Mouse (Mus musculus) left cerebral cortex, postnatal 14 days (tissue): ENCODE measurements around the gene Rsph10b. TPM values are rescaled to one million over a fixed set of nuclear protein-coding genes. Genes with fewer than 3 reads are reported as not detected.

Experiments
- DNase-seq, 2 experiments: peaks; one replicate each; pipeline ENCODE4 v3.0.0; 2021 to 2022; ENCODE audit warnings: low spot score in 2 of 2, mixed read lengths in 1 of 2
- intact Hi-C: fragments of 180-260 bp; cut with DNase I; formaldehyde crosslinking; loops from one replicate; pipeline ENCODE4 v1.15.1; 2025
- long read RNA-seq, 2 experiments: library from polyadenylated mRNA; stranded (forward); transcript quantifications; one replicate each; pipeline ENCODE4 v2.0.0; 2021
- total RNA-seq, 2 experiments: library from RNA; stranded (reverse); gene quantifications; 2 replicates each; pipeline ENCODE4 v1.2.3; 2021

Gene Rsph10b
- total RNA-seq, result 1 to 10 TPM; 3.6 to 5.6 TPM
- long read RNA-seq, experiment 1, partial matches to known transcripts, result 0 of 3 reads
- long read RNA-seq, experiment 1, other reads (novel, unspliced or antisense), result 3 of 3 reads
- long read RNA-seq, experiment 2, partial matches to known transcripts, result 0 of 4 reads
- long read RNA-seq, experiment 2, other reads (novel, unspliced or antisense), result 4 of 4 reads

GRCm38 (mm10) chr5:143932831-143933230 lies at the start of gene Rsph10b:
TSS of gene Rsph10b (plus strand) at chr5:143933035.
- DNase-seq, result no peak
- intact Hi-C loops, result no loop called here

- DNase-seq, result no peak
- intact Hi-C loops, result no loop called here
Measured at GRCm38 (mm10) chr5:143885274-143885673, 47.6 kb upstream of the Rsph10b start.

- DNase-seq, result no peak
- intact Hi-C loops, result no loop called here
Measured at GRCm38 (mm10) chr5:143890741-143891140, 42.1 kb upstream of the Rsph10b start.

GRCm38 (mm10) chr5:143892255-143892886 lies 40.5 kb upstream of the Rsph10b start:
- DNase-seq, result peak in 1 of 2 experiments; percentile 34
- intact Hi-C loops, result no loop called here

GRCm38 (mm10) chr5:143893396-143893795 lies 39.4 kb upstream of the Rsph10b start:
- DNase-seq, result no peak
- intact Hi-C loops, result no loop called here

GRCm38 (mm10) chr5:143897635-143898330 lies 35.1 kb upstream of the Rsph10b start, which contains the start of gene Ankrd61:
TSS of gene Ankrd61 (minus strand) at chr5:143897685.
- intact Hi-C loops, result no loop called here
- DNase-seq, result no peak

- DNase-seq, result peak; percentile 42 to 50
- intact Hi-C loops, result no loop called here
Measured at GRCm38 (mm10) chr5:143902111-143902510, 30.7 kb upstream of the Rsph10b start.

- intact Hi-C loops, result no loop called here
- no peak for DNase-seq
Measured at GRCm38 (mm10) chr5:143903813-143904212, 29.0 kb upstream of the Rsph10b start.

GRCm38 (mm10) chr5:143906429-143906828 lies 26.4 kb upstream of the Rsph10b start:
- intact Hi-C loops, result loop anchor here (5.0 kb wide), 1 partner anchor 174 kb away; the partner anchor contains the start of gene Usp42
- DNase-seq, result no peak

- intact Hi-C loops, result loop anchor here (5.0 kb wide), 1 partner anchor 177 kb away; the partner anchor contains the start of gene Usp42
Measured at GRCm38 (mm10) chr5:143908926-143909325, 23.9 kb upstream of the Rsph10b start.

GRCm38 (mm10) chr5:143909417-143910400 lies 23.1 kb upstream of the Rsph10b start, which contains the start of the genes Aimp2 and Pms2:
TSS of gene Aimp2 (minus strand) at chr5:143909847.
TSS of gene Pms2 (plus strand) at chr5:143909964.
- intact Hi-C loops, result loop anchor here (5.0 kb wide), 1 partner anchor 177 kb away; the partner anchor contains the start of gene Usp42
- DNase-seq, result peak; percentile 98 to 99

More at GRCm38 (mm10) chr5:143908926-143909325, 23.9 kb upstream of the Rsph10b start:
- DNase-seq, result no peak

GRCm38 (mm10) chr5:143916221-143916620 lies 16.6 kb upstream of the Rsph10b start:
- no peak for DNase-seq
- intact Hi-C loops, result no loop called here

GRCm38 (mm10) chr5:143917418-143917817 lies 15.4 kb upstream of the Rsph10b start:
- DNase-seq, result peak in 1 of 2 experiments; percentile 37
- intact Hi-C loops, result no loop called here

GRCm38 (mm10) chr5:143918120-143918519 lies 14.7 kb upstream of the Rsph10b start:
- DNase-seq, result no peak
- intact Hi-C loops, result no loop called here

- DNase-seq, result no peak
- intact Hi-C loops, result no loop called here
Measured at GRCm38 (mm10) chr5:143924781-143925452, 7.9 kb upstream of the Rsph10b start.

- intact Hi-C loops, result no loop called here
- DNase-seq, result no peak
Measured at GRCm38 (mm10) chr5:143927875-143928274, 5.0 kb upstream of the Rsph10b start, which contains the start of gene Gm42421. TSS of gene Gm42421 (plus strand) at chr5:143928175.

GRCm38 (mm10) chr5:143929291-143929690 lies 3.5 kb upstream of the Rsph10b start:
- DNase-seq, result no peak
- intact Hi-C loops, result no loop called here

GRCm38 (mm10) chr5:143930656-143931055 lies 2.2 kb upstream of the Rsph10b start:
- DNase-seq, result no peak
- intact Hi-C loops, result no loop called here
